Mouse (Mus musculus): ENCODE results near the gene Tbkbp1. TPM values are rescaled to one million over a fixed set of nuclear protein-coding genes. Genes with fewer than 3 reads are reported as not detected.

Gene Tbkbp1
- polyA plus RNA-seq, 1 experiment from 2014 or later: 9.0 TPM

GRCm38 (mm10) chr11:97126645-97127468 is 24.4 kb downstream of the Tbkbp1 start:
- ATAC-seq (ENCODE audit: low read depth): peak; percentile 66
- no peak overlapping the region for H3K27ac ChIP-seq (ENCODE audit: low read depth, low read length)
- no peaks in the 10 kb centered on the region for H3K4me1 ChIP-seq (ENCODE audit: control insufficient read depth, insufficient read depth, low read length)
- H3K4me2 ChIP-seq (ENCODE audit: low read depth, low read length): peak overlapping the region; percentile 75
- WGBS: 4% methylated on average over 32 of the region's 32 CpGs
- H3K4me3 ChIP-seq (ENCODE audit: low read depth, low read length): peak overlapping the region; percentile 36
- no peaks in the 10 kb centered on the region for H3K27me3 ChIP-seq (ENCODE audit: control insufficient read depth, insufficient read depth, low read length)
- no peaks in the 10 kb centered on the region for H3K9me3 ChIP-seq (ENCODE audit: control insufficient read depth, low read length)
- H3K9ac ChIP-seq (replicated peaks; ENCODE audit: low read depth, low read length): 0 out of 2 replicates have a peak overlapping the region, but pooled peaks have one; percentile 28
- H3K36me3 ChIP-seq (ENCODE audit: control insufficient read depth, insufficient read depth, low read length): no peaks in the 10 kb centered on the region

GRCm38 (mm10) chr11:97124266-97125036 is 26.8 kb downstream of the Tbkbp1 start:
- Histone ChIP-seq H3K36me3 (ENCODE audit: control insufficient read depth, insufficient read depth, low read length) (no peaks in the 10 kb centered on the region), H3K27ac (ENCODE audit: low read depth, low read length) (no peak overlapping the region), H3K27me3 (ENCODE audit: control insufficient read depth, insufficient read depth, low read length) (no peaks in the 10 kb centered on the region), H3K4me1 (ENCODE audit: control insufficient read depth, insufficient read depth, low read length) (no peaks in the 10 kb centered on the region), H3K9ac (replicated peaks; ENCODE audit: low read depth, low read length) (no peak overlapping the region), H3K4me3 (ENCODE audit: low read depth, low read length) (no peak overlapping the region), H3K9me3 (ENCODE audit: control insufficient read depth, low read length) (no peaks in the 10 kb centered on the region), H3K4me2 (ENCODE audit: low read depth, low read length) (no peak overlapping the region)
- WGBS: 64% methylated on average over 10 of the region's 10 CpGs
- no peak for ATAC-seq (ENCODE audit: low read depth)

- no peaks in the 10 kb centered on the region for H3K27me3 ChIP-seq (ENCODE audit: control insufficient read depth, insufficient read depth, low read length)
- H3K9me3 ChIP-seq (ENCODE audit: control insufficient read depth, low read length): no peaks in the 10 kb centered on the region
- no peak overlapping the region for H3K4me2 ChIP-seq (ENCODE audit: low read depth, low read length)
- no peak overlapping the region for H3K4me3 ChIP-seq (ENCODE audit: low read depth, low read length)
- H3K36me3 ChIP-seq (ENCODE audit: control insufficient read depth, insufficient read depth, low read length): no peaks in the 10 kb centered on the region
- WGBS: 18% methylated on average over 11 of the region's 11 CpGs
- H3K27ac ChIP-seq (ENCODE audit: low read depth, low read length): no peak overlapping the region
- no peak overlapping the region for H3K9ac ChIP-seq (replicated peaks; ENCODE audit: low read depth, low read length)
- ATAC-seq (ENCODE audit: low read depth): no peak
- no peaks in the 10 kb centered on the region for H3K4me1 ChIP-seq (ENCODE audit: control insufficient read depth, insufficient read depth, low read length)
Observed at GRCm38 (mm10) chr11:97123282-97123890, 27.9 kb downstream of the Tbkbp1 start.

- H3K4me1 ChIP-seq (ENCODE audit: control insufficient read depth, insufficient read depth, low read length): no peaks in the 10 kb centered on the region
- no peak overlapping the region for H3K4me3 ChIP-seq (ENCODE audit: low read depth, low read length)
- no peak overlapping the region for H3K4me2 ChIP-seq (ENCODE audit: low read depth, low read length)
- no peak for ATAC-seq (ENCODE audit: low read depth)
- no peaks in the 10 kb centered on the region for H3K9me3 ChIP-seq (ENCODE audit: control insufficient read depth, low read length)
- peaks cover 5% of the 10 kb centered on the region; the same call in 1 of the 2 replicates for H3K27me3 ChIP-seq (ENCODE audit: control insufficient read depth, insufficient read depth, low read length)
- WGBS: 73% methylated on average over 3 of the region's 3 CpGs
- H3K9ac ChIP-seq (replicated peaks; ENCODE audit: low read depth, low read length): no peak overlapping the region
- H3K27ac ChIP-seq (ENCODE audit: low read depth, low read length): no peak overlapping the region
- H3K36me3 ChIP-seq (ENCODE audit: control insufficient read depth, insufficient read depth, low read length): no peaks in the 10 kb centered on the region
Observed at GRCm38 (mm10) chr11:97120641-97121040, 30.7 kb downstream of the Tbkbp1 start.

GRCm38 (mm10) chr11:97120221-97120620 is 31.1 kb downstream of the Tbkbp1 start:
- Histone ChIP-seq H3K27me3 (ENCODE audit: control insufficient read depth, insufficient read depth, low read length) (peaks cover 8% of the 10 kb centered on the region), H3K9ac (replicated peaks; ENCODE audit: low read depth, low read length) (no peak overlapping the region), H3K4me2 (ENCODE audit: low read depth, low read length) (no peak overlapping the region), H3K4me3 (ENCODE audit: low read depth, low read length) (no peak overlapping the region), H3K9me3 (ENCODE audit: control insufficient read depth, low read length) (no peaks in the 10 kb centered on the region), H3K27ac (ENCODE audit: low read depth, low read length) (no peak overlapping the region), H3K36me3 (ENCODE audit: control insufficient read depth, insufficient read depth, low read length) (no peaks in the 10 kb centered on the region), H3K4me1 (ENCODE audit: control insufficient read depth, insufficient read depth, low read length) (peaks cover 1% of the 10 kb centered on the region; the same call in 1 of the 2 replicates)
- ATAC-seq (ENCODE audit: low read depth): no peak
- WGBS: 62% methylated on average over 10 of the region's 10 CpGs

- H3K36me3 ChIP-seq (ENCODE audit: control insufficient read depth, insufficient read depth, low read length): no peaks in the 10 kb centered on the region
- no peak overlapping the region for H3K9ac ChIP-seq (replicated peaks; ENCODE audit: low read depth, low read length)
- 11% methylated on average over 11 of the region's 11 CpGs for WGBS
- H3K27me3 ChIP-seq (ENCODE audit: control insufficient read depth, insufficient read depth, low read length): peaks cover 29% of the 10 kb centered on the region
- H3K4me1 ChIP-seq (ENCODE audit: control insufficient read depth, insufficient read depth, low read length): peaks cover 9% of the 10 kb centered on the region; the same call in 1 of the 2 replicates
- no peak overlapping the region for H3K4me2 ChIP-seq (ENCODE audit: low read depth, low read length)
- no peak for ATAC-seq (ENCODE audit: low read depth)
- H3K27ac ChIP-seq (ENCODE audit: low read depth, low read length): no peak overlapping the region
- H3K4me3 ChIP-seq (ENCODE audit: low read depth, low read length): no peak overlapping the region; the same call in 1 of the 2 replicates
- no peaks in the 10 kb centered on the region for H3K9me3 ChIP-seq (ENCODE audit: control insufficient read depth, low read length)
Observed at GRCm38 (mm10) chr11:97115797-97116196, 35.5 kb downstream of the Tbkbp1 start.

- Histone ChIP-seq H3K9me3 (ENCODE audit: control insufficient read depth, low read length) (no peaks in the 10 kb centered on the region), H3K27ac (ENCODE audit: low read depth, low read length) (no peak within 1 kb of the TSS), H3K4me3 (ENCODE audit: low read depth, low read length) (peak within 1 kb of the TSS; percentile 28), H3K9ac (replicated peaks; ENCODE audit: low read depth, low read length) (no peak within 1 kb of the TSS), H3K36me3 (ENCODE audit: control insufficient read depth, insufficient read depth, low read length) (no peaks in the 10 kb centered on the region), H3K4me1 (ENCODE audit: control insufficient read depth, insufficient read depth, low read length) (peaks cover 9% of the 10 kb centered on the region; the same call in 1 of the 2 replicates), H3K27me3 (ENCODE audit: control insufficient read depth, insufficient read depth, low read length) (peaks cover 29% of the 10 kb centered on the region), H3K4me2 (ENCODE audit: low read depth, low read length) (peak within 1 kb of the TSS; percentile 59)
- WGBS: under 1% methylated on average over 85 of the region's 87 CpGs
- ATAC-seq (ENCODE audit: low read depth): no peak
Observed at GRCm38 (mm10) chr11:97114671-97115601, 36.4 kb downstream of the Tbkbp1 start, which contains the start of gene Tbx21. Gene Tbx21, minus strand, starts transcription at chr11:97115331.

GRCm38 (mm10) chr11:97112519-97113125 is 38.7 kb downstream of the Tbkbp1 start:
- H3K9me3 ChIP-seq (ENCODE audit: control insufficient read depth, low read length): no peaks in the 10 kb centered on the region
- no peak overlapping the region for H3K27ac ChIP-seq (ENCODE audit: low read depth, low read length)
- H3K4me2 ChIP-seq (ENCODE audit: low read depth, low read length): no peak overlapping the region
- no peak overlapping the region for H3K4me3 ChIP-seq (ENCODE audit: low read depth, low read length)
- no peak for ATAC-seq (ENCODE audit: low read depth)
- 83% methylated on average over 9 of the region's 9 CpGs for WGBS
- H3K9ac ChIP-seq (replicated peaks; ENCODE audit: low read depth, low read length): no peak overlapping the region
- H3K36me3 ChIP-seq (ENCODE audit: control insufficient read depth, insufficient read depth, low read length): no peaks in the 10 kb centered on the region
- peaks cover 29% of the 10 kb centered on the region for H3K27me3 ChIP-seq (ENCODE audit: control insufficient read depth, insufficient read depth, low read length)
- H3K4me1 ChIP-seq (ENCODE audit: control insufficient read depth, insufficient read depth, low read length): peaks cover 9% of the 10 kb centered on the region; the same call in 1 of the 2 replicates

Data from neural tube, embryonic 14.5 days (tissue).